22 mouse cellular contexts compared by ENCODE assay signal in genomic region chr11:115184973-115185372, GRCm38 (mm10). TPM values are rescaled to one million over a fixed set of nuclear protein-coding genes. Genes with fewer than 3 reads are reported as not detected.
DNase-seq lines count a peak whose midpoint lies in the region; ATAC-seq and TF ChIP-seq lines count a peak whose summit lies in the region.
"Had no signal": no experiment of that assay in that cellular context is flagged by ENCODE, and none has a peak within 500 bp of the region (broad histone marks: within the 10 kb centered on the region; RNA-seq: fewer than 3 reads in every experiment).

No protein-coding gene starts in this region.

- H3K27me3 ChIP-seq in liver, embryonic 11.5 days (replicated peaks; ENCODE audit: control insufficient read depth, insufficient read depth, low read length): no peaks in the 10 kb centered on the region
- H3K27me3 ChIP-seq in midbrain, embryonic 15.5 days (replicated peaks): no peaks in the 10 kb centered on the region
- no peaks in the 10 kb centered on the region for H3K27me3 ChIP-seq in forebrain, embryonic 14.5 days (replicated peaks; ENCODE audit: control insufficient read depth, insufficient read depth, low read length)
- H3K27me3 ChIP-seq: hindbrain, embryonic 15.5 days; liver, embryonic 15.5 days had no signal

- no peaks in the 10 kb centered on the region for H3K9me3 ChIP-seq in liver, embryonic 11.5 days (ENCODE audit: control insufficient read depth, low read length)
- no peaks in the 10 kb centered on the region for H3K9me3 ChIP-seq in midbrain, embryonic 15.5 days
- no peaks in the 10 kb centered on the region for H3K9me3 ChIP-seq in forebrain, embryonic 14.5 days (replicated peaks; ENCODE audit: control insufficient read depth, low read length)
- H3K9me3 ChIP-seq: hindbrain, embryonic 15.5 days; liver, embryonic 15.5 days had no signal

- DNase-seq in liver: peak; percentile 47
- DNase-seq in liver, embryonic 11.5 days (ENCODE audit: low spot score): no peak
- peak; percentile 44 for DNase-seq in 3T3-L1 (ENCODE audit: low read depth, low spot score)
- DNase-seq in CD4-positive, CD25-positive, alpha-beta regulatory T cell, adult 2 months (ENCODE audit: low read depth, low spot score): peak; percentile 56
- DNase-seq in forebrain, embryonic 14.5 days (ENCODE audit: low spot score): no peak
- DNase-seq: adrenal gland, adult 8-10 months; cerebellum, adult 9-10 months; heart, postnatal 14 days; kidney, adult 18-20 months; kidney, postnatal 10 days; midbrain, embryonic 14.5 days; right cerebral cortex, postnatal 4 days had no signal

- H3K27ac ChIP-seq in liver, embryonic 11.5 days (ENCODE audit: low read depth, low read length): no peak overlapping the region
- H3K27ac ChIP-seq in bone marrow macrophage, adult 2 months (ENCODE audit: insufficient read depth, low read depth, low read length): peak overlapping the region; percentile 72
- H3K27ac ChIP-seq in midbrain, embryonic 15.5 days: no peak overlapping the region
- H3K27ac ChIP-seq in forebrain, embryonic 14.5 days (ENCODE audit: low read depth, low read length): no peak overlapping the region
- H3K27ac ChIP-seq: hindbrain, embryonic 15.5 days; left cerebral cortex, adult 2 months; liver, embryonic 15.5 days; stomach, postnatal 0 days had no signal

- H3K9ac ChIP-seq in liver, embryonic 11.5 days (ENCODE audit: low read depth, low read length): no peak overlapping the region
- no peak overlapping the region for H3K9ac ChIP-seq in midbrain, embryonic 15.5 days
- H3K9ac ChIP-seq in forebrain, embryonic 14.5 days (ENCODE audit: low read length): no peak overlapping the region
- H3K9ac ChIP-seq: hindbrain, embryonic 15.5 days; liver, embryonic 15.5 days had no signal

- no peak overlapping the region for H3K4me3 ChIP-seq in liver, embryonic 11.5 days (ENCODE audit: low read depth, low read length)
- no peak overlapping the region for H3K4me3 ChIP-seq in bone marrow macrophage, adult 2 months (ENCODE audit: insufficient read depth, low read length)
- H3K4me3 ChIP-seq in midbrain, embryonic 15.5 days: no peak overlapping the region
- H3K4me3 ChIP-seq in forebrain, embryonic 14.5 days (ENCODE audit: low read depth, low read length): no peak overlapping the region
- H3K4me3 ChIP-seq: hindbrain, embryonic 15.5 days; left cerebral cortex, adult 2 months; liver, embryonic 15.5 days had no signal

- peaks cover 5% of the 10 kb centered on the region; the same call in 1 of the 2 replicates for H3K36me3 ChIP-seq in liver, embryonic 11.5 days (ENCODE audit: control insufficient read depth, insufficient read depth, low read length)
- H3K36me3 ChIP-seq in midbrain, embryonic 15.5 days (replicated peaks): no peaks in the 10 kb centered on the region
- H3K36me3 ChIP-seq in forebrain, embryonic 14.5 days (ENCODE audit: control insufficient read depth, insufficient read depth, low read length): 0 out of 2 replicates have a peak, but pooled peaks cover 7% of the 10 kb centered on the region
- H3K36me3 ChIP-seq: hindbrain, embryonic 15.5 days had no signal

- TF ChIP-seq POLR2A in bone marrow macrophage, adult 2 months (IDR thresholded peaks at IDR 0.05; ENCODE audit: borderline replicate concordance, low read depth, low read length): no peak

- ATAC-seq in liver, embryonic 11.5 days (replicated peaks; ENCODE audit: low FRiP score): no peak
- ATAC-seq in megakaryocyte-erythroid progenitor cell, adult 5-6 weeks (replicated peaks; ENCODE audit: low FRiP score, low TSS enrichment, poor library complexity, severe bottlenecking): no peak
- no peak for ATAC-seq in midbrain, embryonic 15.5 days (replicated peaks)
- no peak for ATAC-seq in forebrain, embryonic 14.5 days
- ATAC-seq: forebrain, embryonic 16.5 days; lung, postnatal 0 days had no signal

- no peak for TF ChIP-seq CTCF in bone marrow macrophage, adult 2 months (IDR thresholded peaks at IDR 0.05; ENCODE audit: low read depth, low read length)

- H3K4me2 ChIP-seq in liver, embryonic 11.5 days: no peak overlapping the region; the same call in 1 of the 2 replicates
- no peak overlapping the region for H3K4me2 ChIP-seq in midbrain, embryonic 15.5 days
- no peak overlapping the region for H3K4me2 ChIP-seq in forebrain, embryonic 14.5 days (ENCODE audit: low read length)
- H3K4me2 ChIP-seq: heart, embryonic 11.5 days; hindbrain, embryonic 15.5 days; liver, embryonic 15.5 days had no signal

- 28% methylated on average over 4 of the region's 4 CpGs for WGBS in liver, embryonic 11.5 days
- WGBS in midbrain, embryonic 15.5 days: 57% methylated on average over 4 of the region's 4 CpGs
- WGBS in forebrain, embryonic 14.5 days: 51% methylated on average over 4 of the region's 4 CpGs

- peaks cover 30% of the 10 kb centered on the region for H3K4me1 ChIP-seq in liver, embryonic 11.5 days (replicated peaks; ENCODE audit: control insufficient read depth, insufficient read depth, low read length)
- peaks cover 17% of the 10 kb centered on the region for H3K4me1 ChIP-seq in bone marrow macrophage, adult 2 months (ENCODE audit: control insufficient read depth, insufficient read depth, low read length)
- peaks cover 21% of the 10 kb centered on the region for H3K4me1 ChIP-seq in midbrain, embryonic 15.5 days
- H3K4me1 ChIP-seq in forebrain, embryonic 14.5 days (ENCODE audit: control insufficient read depth, insufficient read depth, low read length): 0 out of 2 replicates have a peak, but pooled peaks cover 2% of the 10 kb centered on the region

RNA-seq across cellular contexts. Expression of gene Tmem104, which starts 2.3 kb away (rescaled TPM):
- polyA plus RNA-seq in liver, embryonic 11.5 days (2014; fragmentation: Nextera tagmentation; extraction: Ambion mirVana): 10.8 and 13.1 TPM in 2 replicates
- polyA plus RNA-seq in bone marrow macrophage, adult 2 months (2012; ENCODE audit: insufficient read depth, insufficient read length, missing spikeins): 40.2 and 42.7 TPM in 2 replicates
- total RNA-seq in megakaryocyte-erythroid progenitor cell, adult 5-6 weeks (2014; fragmentation: Nextera tagmentation): 5.0 and 10.1 TPM in 2 replicates
- 1.8 and 7.9 TPM in 2 replicates for total RNA-seq in megakaryocyte-erythroid progenitor cell, adult 5-6 weeks (2017)
- polyA plus RNA-seq in midbrain, embryonic 15.5 days (2015; fragmentation: Nextera tagmentation; extraction: Ambion mirVana): 12.6 and 15.3 TPM in 2 replicates
- 6.3 and 8.5 TPM in 2 replicates for polyA plus RNA-seq in forebrain, embryonic 14.5 days (2014; fragmentation: Nextera tagmentation; extraction: Ambion mirVana)

RNA-seq across cellular contexts. Expression of gene Nat9, which starts 2.7 kb away (rescaled TPM):
- polyA plus RNA-seq in liver, embryonic 11.5 days (2014; fragmentation: Nextera tagmentation; extraction: Ambion mirVana): 17.0 and 20.1 TPM in 2 replicates
- polyA plus RNA-seq in bone marrow macrophage, adult 2 months (2012; ENCODE audit: insufficient read depth, insufficient read length, missing spikeins): 23.5 and 24.0 TPM in 2 replicates
- 15.0 and 24.9 TPM in 2 replicates for total RNA-seq in megakaryocyte-erythroid progenitor cell, adult 5-6 weeks (2014; fragmentation: Nextera tagmentation)
- 19.4 and 51.5 TPM in 2 replicates for total RNA-seq in megakaryocyte-erythroid progenitor cell, adult 5-6 weeks (2017)
- polyA plus RNA-seq in midbrain, embryonic 15.5 days (2015; fragmentation: Nextera tagmentation; extraction: Ambion mirVana): 22.5 and 25.5 TPM in 2 replicates
- 19.5 and 20.4 TPM in 2 replicates for polyA plus RNA-seq in forebrain, embryonic 14.5 days (2014; fragmentation: Nextera tagmentation; extraction: Ambion mirVana)

RNA-seq across cellular contexts. Expression of gene Slc9a3r1, which starts 21.8 kb away (rescaled TPM):
- 117 and 121 TPM in 2 replicates for polyA plus RNA-seq in liver, embryonic 11.5 days (2014; fragmentation: Nextera tagmentation; extraction: Ambion mirVana)
- 76.2 and 78.8 TPM in 2 replicates for polyA plus RNA-seq in bone marrow macrophage, adult 2 months (2012; ENCODE audit: insufficient read depth, insufficient read length, missing spikeins)
- 20.4 and 22.2 TPM in 2 replicates for total RNA-seq in megakaryocyte-erythroid progenitor cell, adult 5-6 weeks (2014; fragmentation: Nextera tagmentation)
- 25.9 and 28.3 TPM in 2 replicates for total RNA-seq in megakaryocyte-erythroid progenitor cell, adult 5-6 weeks (2017)
- 46.4 and 54.6 TPM in 2 replicates for polyA plus RNA-seq in midbrain, embryonic 15.5 days (2015; fragmentation: Nextera tagmentation; extraction: Ambion mirVana)
- 39.4 and 48.4 TPM in 2 replicates for polyA plus RNA-seq in forebrain, embryonic 14.5 days (2014; fragmentation: Nextera tagmentation; extraction: Ambion mirVana)

RNA-seq across cellular contexts. Expression of gene Cd300lf, which starts 51.2 kb away (rescaled TPM):
- 0.63 and 0.86 TPM in 2 replicates for polyA plus RNA-seq in liver, embryonic 11.5 days (2014; fragmentation: Nextera tagmentation; extraction: Ambion mirVana)
- polyA plus RNA-seq in bone marrow macrophage, adult 2 months (2012; ENCODE audit: insufficient read depth, insufficient read length, missing spikeins): 1.9 and 2.9 TPM in 2 replicates
- 2.1 TPM in 1 of 2 replicates, not detected in the other for total RNA-seq in megakaryocyte-erythroid progenitor cell, adult 5-6 weeks (2014; fragmentation: Nextera tagmentation)
- 1.0 and 3.4 TPM in 2 replicates for total RNA-seq in megakaryocyte-erythroid progenitor cell, adult 5-6 weeks (2017)
- polyA plus RNA-seq in midbrain, embryonic 15.5 days (2015; fragmentation: Nextera tagmentation; extraction: Ambion mirVana): 0.20 and 0.27 TPM in 2 replicates
- polyA plus RNA-seq in forebrain, embryonic 14.5 days (2014; fragmentation: Nextera tagmentation; extraction: Ambion mirVana): not detected in 2 replicates
- polyA plus RNA-seq: midbrain, embryonic 14.5 days had no signal

Comparison
In these comparisons a context has a peak if more than half of its experiments do, and no peak if none do; other contexts are left out.
1. DNase-seq: peak in liver (single experiment), 3T3-L1 (single experiment) and CD4-positive, CD25-positive, alpha-beta regulatory T cell, adult 2 months (single experiment); none in liver, embryonic 11.5 days (single experiment) and forebrain, embryonic 14.5 days (single experiment).